Comparison of ENCODE assay signal across 12 mouse cellular contexts in the genomic region with DNA sequence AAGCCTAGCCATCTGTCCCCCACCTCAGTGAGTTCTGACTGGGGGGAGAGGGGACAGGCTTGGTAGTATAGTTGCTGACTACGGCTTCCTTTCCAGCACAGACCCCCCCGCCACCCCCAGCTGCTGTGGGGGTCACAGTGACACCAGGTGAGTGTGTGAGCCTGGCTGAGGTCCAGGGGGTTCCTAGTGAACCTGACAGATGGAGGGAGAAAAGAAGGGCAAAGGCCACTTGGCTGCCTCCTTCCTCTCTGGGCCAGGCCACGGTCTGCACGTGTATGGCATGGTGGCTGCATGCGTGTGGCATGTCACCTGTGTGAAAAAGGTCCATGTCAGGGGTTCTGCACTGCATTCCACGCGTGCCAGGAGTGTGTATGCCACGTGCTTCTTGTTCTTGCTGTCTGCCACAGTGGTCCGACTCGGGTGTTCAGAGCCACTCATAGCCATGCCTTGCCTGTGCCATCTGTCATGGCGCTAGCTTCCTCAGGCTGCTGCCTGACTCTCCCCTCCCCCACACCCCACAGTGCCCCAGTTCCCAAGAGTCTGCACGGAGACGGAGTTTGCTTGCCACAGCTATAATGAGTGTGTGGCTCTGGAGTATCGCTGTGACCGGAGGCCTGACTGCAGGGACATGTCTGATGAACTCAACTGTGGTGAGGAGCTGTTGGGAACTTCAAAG. TPM values are rescaled to one million over a fixed set of nuclear protein-coding genes. Genes with fewer than 3 reads are reported as not detected.
DNase-seq lines count a peak whose midpoint lies in the region; ATAC-seq and TF ChIP-seq lines count a peak whose summit lies in the region.
"Had no signal": no experiment of that assay in that cellular context is flagged by ENCODE, and none has a peak within 500 bp of the region (broad histone marks: within the 10 kb centered on the region; RNA-seq: fewer than 3 reads in every experiment).

No protein-coding gene starts in this region.

- no peak for TF ChIP-seq CTCF in kidney, adult 2 months (conservative IDR thresholded peaks at IDR 0.05; ENCODE audit: insufficient read depth, insufficient read length, low read depth, low read length)
- TF ChIP-seq CTCF in hindbrain, postnatal 0 days (IDR thresholded peaks at IDR 0.05; ENCODE audit: low read depth) = no peak

- no peak overlapping the region for H3K9ac ChIP-seq in kidney, embryonic 14.5 days (ENCODE audit: low read depth, low read length)
- H3K9ac ChIP-seq in hindbrain, postnatal 0 days (replicated peaks; ENCODE audit: low read length) = no peak overlapping the region
- H3K9ac ChIP-seq: limb, embryonic 15.5 days; stomach, embryonic 15.5 days had no signal

- H3K4me3 ChIP-seq in kidney, adult 2 months (ENCODE audit: insufficient read depth, low read depth, low read length) = no peak overlapping the region
- H3K4me3 ChIP-seq in kidney, embryonic 14.5 days (ENCODE audit: low read length) = no peak overlapping the region
- no peak overlapping the region for H3K4me3 ChIP-seq in hindbrain, postnatal 0 days (ENCODE audit: low read length)
- H3K4me3 ChIP-seq: limb, embryonic 15.5 days; stomach, embryonic 15.5 days had no signal

- DNase-seq in kidney, adult 2 months = peak; percentile 73
- peak; percentile 66 for DNase-seq in thymus, postnatal 14 days
- DNase-seq in thymus, adult 18-20 months = no peak
- DNase-seq in hindbrain, postnatal 0 days (ENCODE audit: low spot score) = peak; percentile 40
- DNase-seq in right cerebral cortex, adult 18-20 months = no peak
- DNase-seq in spleen, postnatal 10 days (ENCODE audit: low spot score in 2 of 2) = no peak
- DNase-seq: cerebellum, adult 8-10 months had no signal

- no peak for TF ChIP-seq POLR2A in kidney, adult 2 months (IDR thresholded peaks at IDR 0.05; ENCODE audit: low read depth, low read length)

- no peak overlapping the region for H3K4me2 ChIP-seq in kidney, embryonic 14.5 days (replicated peaks; ENCODE audit: low read depth, low read length)
- no peak overlapping the region for H3K4me2 ChIP-seq in hindbrain, postnatal 0 days (ENCODE audit: low read depth, low read length)
- H3K4me2 ChIP-seq: limb, embryonic 15.5 days; stomach, embryonic 15.5 days had no signal

- no peaks in the 10 kb centered on the region; the same call in 1 of the 2 replicates for H3K4me1 ChIP-seq in kidney, adult 2 months (ENCODE audit: control insufficient read depth, insufficient read depth, low read length)
- H3K4me1 ChIP-seq in kidney, embryonic 14.5 days (ENCODE audit: control insufficient read depth, insufficient read depth, low read length) = peaks cover 4% of the 10 kb centered on the region; the same call in 1 of the 2 replicates
- H3K4me1 ChIP-seq in hindbrain, postnatal 0 days (ENCODE audit: insufficient read depth, low read length) = no peaks in the 10 kb centered on the region
- H3K4me1 ChIP-seq: stomach, embryonic 15.5 days had no signal

- no peak for ATAC-seq in kidney, embryonic 14.5 days (ENCODE audit: low FRiP score, low TSS enrichment)
- ATAC-seq in hindbrain, postnatal 0 days = peak; percentile 64; the same call in 1 of the 2 replicates

- no peaks in the 10 kb centered on the region for H3K9me3 ChIP-seq in kidney, embryonic 14.5 days (ENCODE audit: control insufficient read depth, low read length)
- no peaks in the 10 kb centered on the region for H3K9me3 ChIP-seq in hindbrain, postnatal 0 days (ENCODE audit: low read length)
- H3K9me3 ChIP-seq: limb, embryonic 15.5 days; stomach, embryonic 15.5 days had no signal

- peak overlapping the region; percentile 3; the same call in 1 of the 2 replicates for H3K27ac ChIP-seq in kidney, adult 2 months (ENCODE audit: insufficient read depth, low read depth, low read length)
- H3K27ac ChIP-seq in kidney, embryonic 14.5 days (ENCODE audit: low read depth, low read length) = no peak overlapping the region
- H3K27ac ChIP-seq in hindbrain, postnatal 0 days = no peak overlapping the region
- H3K27ac ChIP-seq: limb, embryonic 15.5 days; stomach, embryonic 15.5 days had no signal

- H3K27me3 ChIP-seq in kidney, adult 2 months (replicated peaks; ENCODE audit: control insufficient read depth, insufficient read depth, low read length) = no peaks in the 10 kb centered on the region
- H3K27me3 ChIP-seq in kidney, embryonic 14.5 days (ENCODE audit: control insufficient read depth, insufficient read depth, low read length) = no peaks in the 10 kb centered on the region
- no peaks in the 10 kb centered on the region for H3K27me3 ChIP-seq in hindbrain, postnatal 0 days (ENCODE audit: insufficient read depth, low read length)
- H3K27me3 ChIP-seq: limb, embryonic 15.5 days; stomach, embryonic 15.5 days had no signal

- WGBS in kidney, adult 2 months = 65% methylated on average over 15 of the region's 15 CpGs
- 85% methylated on average over 15 of the region's 15 CpGs for WGBS in kidney, embryonic 14.5 days
- WGBS in hindbrain, postnatal 0 days = 57% methylated on average over 15 of the region's 15 CpGs

- no peaks in the 10 kb centered on the region for H3K36me3 ChIP-seq in kidney, adult 2 months (ENCODE audit: control insufficient read depth, insufficient read depth, low read length)
- H3K36me3 ChIP-seq in kidney, embryonic 14.5 days (ENCODE audit: control insufficient read depth, insufficient read depth, low read length) = peaks cover 69% of the 10 kb centered on the region
- no peaks in the 10 kb centered on the region for H3K36me3 ChIP-seq in hindbrain, postnatal 0 days (ENCODE audit: insufficient read depth, low read length)

RNA-seq across cellular contexts. Expression of gene Hspg2, which starts 41.6 kb away (rescaled TPM):
- polyA plus RNA-seq in kidney, adult 2 months (2012; rRNA removed) = 29.7 and 34.7 TPM in 2 replicates
- polyA plus RNA-seq in kidney, embryonic 14.5 days (2014; fragmentation: Nextera tagmentation; extraction: Ambion mirVana) = 39.6 and 56.2 TPM in 2 replicates
- total RNA-seq in hindbrain, postnatal 0 days (2014; rRNA removed) = 37.8 and 39.2 TPM in 2 replicates
- polyA plus RNA-seq in hindbrain, postnatal 0 days (2015; fragmentation: Nextera tagmentation; extraction: Ambion mirVana) = 3.5 and 3.7 TPM in 2 replicates
- total RNA-seq: megakaryocyte progenitor cell, adult 5-6 weeks had no signal

RNA-seq across cellular contexts. Expression of gene 1700013G24Rik, which starts 57.1 kb away (rescaled TPM):
- polyA plus RNA-seq in kidney, adult 2 months (2012; rRNA removed) = 0.22 and 0.46 TPM in 2 replicates
- polyA plus RNA-seq in kidney, embryonic 14.5 days (2014; fragmentation: Nextera tagmentation; extraction: Ambion mirVana) = not detected in 2 replicates
- total RNA-seq in hindbrain, postnatal 0 days (2014; rRNA removed) = not detected in 2 replicates
- polyA plus RNA-seq in hindbrain, postnatal 0 days (2015; fragmentation: Nextera tagmentation; extraction: Ambion mirVana) = not detected in 2 replicates
- total RNA-seq: megakaryocyte progenitor cell, adult 5-6 weeks had no signal
- polyA plus RNA-seq: heart, embryonic 14.5 days; stomach, embryonic 15.5 days had no signal

Comparison
In these comparisons a context has a peak if more than half of its experiments do, and no peak if none do; other contexts are left out.
1. DNase-seq: peak in kidney, adult 2 months (single experiment), thymus, postnatal 14 days (single experiment) and hindbrain, postnatal 0 days (single experiment); none in thymus, adult 18-20 months (0 of 2), right cerebral cortex, adult 18-20 months (single experiment) and spleen, postnatal 10 days (0 of 2).